Mouse (Mus musculus) limb, embryonic 15.5 days (tissue): ENCODE measurements around the gene Cyp4a32. TPM values are rescaled to one million over a fixed set of nuclear protein-coding genes. Genes with fewer than 3 reads are reported as not detected.
"Not testable (repeated sequence)": the region's sequence is repeated elsewhere in the genome, so short reads cannot be mapped to it uniquely, and the experiment has no call there.

ENCODE experiments used
- ATAC-seq: fragments of 200-750 bp; cut with Nextera tagmentation; 2 replicates; pipeline ENCODE4 v1.8.0; 2017; ENCODE audit warnings: low read depth, moderate TSS enrichment; ENCODE audit not compliant: insufficient number of reproducible peaks, low FRiP score, low TSS enrichment
- H3K27ac ChIP-seq: fragments of 300-500 bp; sonication (generic); 2 replicates; pipeline ENCODE4 v1.5.1; 2015; ENCODE audit warnings: moderate library complexity, mild to moderate bottlenecking, inconsistent platforms
- H3K27me3 ChIP-seq: fragments of 300-500 bp; sonication (generic); 2 replicates; pipeline ENCODE4 v1.6.1; 2015; ENCODE audit warnings: inconsistent platforms
- H3K36me3 ChIP-seq: fragments of 300-500 bp; sonication (generic); 2 replicates; pipeline ENCODE4 v1.6.1; 2015; ENCODE audit warnings: inconsistent platforms
- H3K4me1 ChIP-seq: fragments of 300-500 bp; sonication (generic); 2 replicates; pipeline ENCODE4 v1.6.1; 2015; ENCODE audit warnings: inconsistent platforms
- H3K4me2 ChIP-seq: fragments of 300-500 bp; sonication (generic); 2 replicates; pipeline ENCODE4 v1.6.1; 2015; ENCODE audit warnings: mild to moderate bottlenecking, inconsistent platforms
- H3K4me3 ChIP-seq: fragments of 300-500 bp; sonication (generic); 2 replicates; pipeline ENCODE4 v1.5.1; 2015; ENCODE audit warnings: mild to moderate bottlenecking, inconsistent platforms
- H3K9ac ChIP-seq: fragments of 300-500 bp; sonication (generic); 2 replicates; pipeline ENCODE4 v1.6.1; 2015; ENCODE audit warnings: inconsistent platforms
- H3K9me3 ChIP-seq: fragments of 300-500 bp; sonication (generic); 2 replicates; pipeline ENCODE4 v1.6.1; 2016; ENCODE audit warnings: inconsistent platforms
- WGBS: fragments of 180-500 bp; shearing (Covaris S2); methylation state at CpG from one replicate; pipeline ENCODE4 v1.1.7; 2015; 5-methylcytosine and 5-hydroxymethylcytosine counted together
- polyA plus RNA-seq: library from polyadenylated mRNA; unstranded; fragments of >200 nt; fragmentation: Nextera tagmentation; extraction: Ambion mirVana; gene quantifications from 2 replicates; pipeline ENCODE4 v1.2.1, GENCODE M21; 2015

Cyp4a32 gene
- polyA plus RNA-seq: not detected in 2 replicates

- not testable (repeated sequence) for H3K4me2 ChIP-seq, H3K4me1 ChIP-seq, H3K36me3 ChIP-seq, H3K9me3 ChIP-seq, H3K27ac ChIP-seq, H3K4me3 ChIP-seq, H3K9ac ChIP-seq, H3K27me3 ChIP-seq, ATAC-seq
- 79% methylated on average over 8 of the region's 8 CpGs for WGBS
These were observed at the start of gene Cyp4a32 for GRCm38 (mm10) chr4:115600611-115601010. Gene Cyp4a32 (plus strand): TSS chr4:115600969.

- ATAC-seq: no peak
- no peaks in the 10 kb centered on the region for H3K27me3 ChIP-seq
- WGBS: 82% methylated on average over 3 of the region's 3 CpGs
- no peaks in the 10 kb centered on the region for H3K9me3 ChIP-seq
- no peak overlapping the region for H3K9ac ChIP-seq
- no peaks in the 10 kb centered on the region for H3K36me3 ChIP-seq
- no peak overlapping the region for H3K4me2 ChIP-seq
- no peak overlapping the region for H3K27ac ChIP-seq
- no peaks in the 10 kb centered on the region for H3K4me1 ChIP-seq
- H3K4me3 ChIP-seq: no peak overlapping the region
These were observed 48.0 kb upstream of the Cyp4a32 start for GRCm38 (mm10) chr4:115552726-115553125.

GRCm38 (mm10) chr4:115555513-115555912, 45.3 kb upstream of the Cyp4a32 start:
- H3K27me3 ChIP-seq: no peaks in the 10 kb centered on the region
- H3K4me3 ChIP-seq: no peak overlapping the region
- H3K4me2 ChIP-seq: no peak overlapping the region
- no peak overlapping the region for H3K9ac ChIP-seq
- 66% methylated on average over 2 of the region's 2 CpGs for WGBS
- no peaks in the 10 kb centered on the region for H3K36me3 ChIP-seq
- no peak overlapping the region for H3K27ac ChIP-seq
- no peaks in the 10 kb centered on the region for H3K4me1 ChIP-seq
- no peak for ATAC-seq
- H3K9me3 ChIP-seq: no peaks in the 10 kb centered on the region

GRCm38 (mm10) chr4:115557861-115558561, 42.8 kb upstream of the Cyp4a32 start:
- 66% methylated on average over 4 of the region's 4 CpGs for WGBS
- H3K27me3 ChIP-seq: no peaks in the 10 kb centered on the region

GRCm38 (mm10) chr4:115561236-115561635, 39.5 kb upstream of the Cyp4a32 start:
- not testable (repeated sequence) for H3K4me2 ChIP-seq, H3K27ac ChIP-seq, H3K27me3 ChIP-seq, H3K4me1 ChIP-seq, H3K4me3 ChIP-seq, H3K9me3 ChIP-seq, H3K36me3 ChIP-seq, H3K9ac ChIP-seq, ATAC-seq
- WGBS: 59% methylated on average over 5 of the region's 5 CpGs

More at GRCm38 (mm10) chr4:115557861-115558561, 42.8 kb upstream of the Cyp4a32 start:
- no peaks in the 10 kb centered on the region for H3K9me3 ChIP-seq
- H3K4me3 ChIP-seq: no peak overlapping the region
- no peak overlapping the region for H3K27ac ChIP-seq
- H3K36me3 ChIP-seq: no peaks in the 10 kb centered on the region
- H3K4me2 ChIP-seq: no peak overlapping the region
- no peak for ATAC-seq
- no peaks in the 10 kb centered on the region for H3K4me1 ChIP-seq
- H3K9ac ChIP-seq: no peak overlapping the region

- Histone ChIP-seq H3K9me3 (no peaks in the 10 kb centered on the region), H3K27ac (no peak within 1 kb of the TSS), H3K4me3 (no peak within 1 kb of the TSS), H3K36me3 (no peaks in the 10 kb centered on the region), H3K4me1 (no peaks in the 10 kb centered on the region), H3K4me2 (no peak within 1 kb of the TSS), H3K9ac (no peak within 1 kb of the TSS), H3K27me3 (no peaks in the 10 kb centered on the region)
- no peak for ATAC-seq
- WGBS: 79% methylated on average over 3 of the region's 3 CpGs
These were observed 37.4 kb upstream of the Cyp4a32 start, which contains the start of gene Cyp4a31 for GRCm38 (mm10) chr4:115563401-115563800. Gene Cyp4a31 (plus strand): TSS chr4:115563649.

- H3K9ac ChIP-seq, H3K4me2 ChIP-seq, H3K4me1 ChIP-seq, ATAC-seq, H3K9me3 ChIP-seq, H3K27ac ChIP-seq, H3K27me3 ChIP-seq, H3K4me3 ChIP-seq, H3K36me3 ChIP-seq: not testable (repeated sequence)
- WGBS: 76% methylated on average over 6 of the region's 6 CpGs
These were observed 36.1 kb upstream of the Cyp4a32 start for GRCm38 (mm10) chr4:115564469-115565225.

GRCm38 (mm10) chr4:115575255-115575654, 25.5 kb upstream of the Cyp4a32 start:
- 74% methylated on average over 3 of the region's 3 CpGs for WGBS
- H3K27ac ChIP-seq: no peak overlapping the region
- no peak overlapping the region for H3K9ac ChIP-seq
- no peaks in the 10 kb centered on the region for H3K36me3 ChIP-seq
- H3K4me2 ChIP-seq: no peak overlapping the region
- H3K9me3 ChIP-seq: no peaks in the 10 kb centered on the region
- no peaks in the 10 kb centered on the region for H3K4me1 ChIP-seq
- ATAC-seq: no peak
- H3K27me3 ChIP-seq: no peaks in the 10 kb centered on the region
- no peak overlapping the region for H3K4me3 ChIP-seq

GRCm38 (mm10) chr4:115575776-115576175, 25.0 kb upstream of the Cyp4a32 start:
- H3K36me3 ChIP-seq: no peaks in the 10 kb centered on the region
- no peaks in the 10 kb centered on the region for H3K27me3 ChIP-seq
- H3K9me3 ChIP-seq: no peaks in the 10 kb centered on the region
- ATAC-seq: no peak
- H3K4me2 ChIP-seq: no peak overlapping the region
- 70% methylated on average over 2 of the region's 2 CpGs for WGBS
- no peak overlapping the region for H3K4me3 ChIP-seq
- H3K9ac ChIP-seq: no peak overlapping the region
- no peaks in the 10 kb centered on the region for H3K4me1 ChIP-seq
- no peak overlapping the region for H3K27ac ChIP-seq

- H3K27ac ChIP-seq: no peak overlapping the region
- no peaks in the 10 kb centered on the region for H3K36me3 ChIP-seq
- ATAC-seq: no peak
- no peaks in the 10 kb centered on the region for H3K9me3 ChIP-seq
- no peak overlapping the region for H3K4me3 ChIP-seq
- no peak overlapping the region for H3K4me2 ChIP-seq
- H3K4me1 ChIP-seq: no peaks in the 10 kb centered on the region
- H3K9ac ChIP-seq: no peak overlapping the region
- no peaks in the 10 kb centered on the region for H3K27me3 ChIP-seq
These were observed 17.7 kb upstream of the Cyp4a32 start for GRCm38 (mm10) chr4:115583036-115583435.

GRCm38 (mm10) chr4:115596357-115596756, 4.4 kb upstream of the Cyp4a32 start:
- 95% methylated on average over 1 of the region's 1 CpGs for WGBS
- H3K27ac ChIP-seq: no peak overlapping the region
- H3K36me3 ChIP-seq: no peaks in the 10 kb centered on the region
- no peak for ATAC-seq
- no peak overlapping the region for H3K9ac ChIP-seq
- no peaks in the 10 kb centered on the region for H3K9me3 ChIP-seq
- H3K4me2 ChIP-seq: no peak overlapping the region
- no peaks in the 10 kb centered on the region for H3K27me3 ChIP-seq
- H3K4me1 ChIP-seq: no peaks in the 10 kb centered on the region
- H3K4me3 ChIP-seq: no peak overlapping the region

GRCm38 (mm10) chr4:115596824-115597336, 3.9 kb upstream of the Cyp4a32 start:
- Histone ChIP-seq H3K36me3 (no peaks in the 10 kb centered on the region), H3K4me2 (no peak overlapping the region), H3K4me3 (no peak overlapping the region), H3K9me3 (no peaks in the 10 kb centered on the region), H3K27me3 (no peaks in the 10 kb centered on the region), H3K27ac (no peak overlapping the region), H3K4me1 (no peaks in the 10 kb centered on the region), H3K9ac (no peak overlapping the region)
- no peak for ATAC-seq
- 91% methylated on average over 2 of the region's 2 CpGs for whole genome bisulfite sequencing
